Mouse (Mus musculus) embryonic fibroblast, embryonic 13.5 days (primary cell): ENCODE data around the gene Gosr1.

Source experiments
- CTCF ChIP-seq: IDR thresholded peaks from 2 replicates; pipeline ENCODE4 v1.5.1; 2011; ENCODE audit warnings: mild to moderate bottlenecking, control low read depth, low read length, moderate library complexity, borderline replicate concordance; ENCODE audit not compliant: insufficient read depth
- POLR2A ChIP-seq: IDR thresholded peaks from 2 replicates; pipeline ENCODE4 v1.6.1; 2011; ENCODE audit warnings: low read depth, mild to moderate bottlenecking, control low read depth, low read length, moderate library complexity

- TF ChIP-seq POLR2A (peak; percentile 92), CTCF (peak; percentile 66; the same call in 1 of the 2 replicates)
Measured at GRCm38 (mm10) chr11:76763053-76763740, at the start of gene Gosr1.
